Mouse (Mus musculus) stomach, adult 2 months (tissue): ENCODE measurements around the gene Tff3. TPM values are rescaled to one million over a fixed set of nuclear protein-coding genes. Genes with fewer than 3 reads are reported as not detected.

ENCODE experiments used
- polyA plus RNA-seq: library from polyadenylated mRNA; depleted of rRNA; stranded (reverse); fragments of >200 nt; gene quantifications from 2 replicates; pipeline ENCODE4 v1.2.3, GENCODE M21; 2012; rRNA removed

The Tff3 gene
- 5.7 and 6.0 TPM in 2 replicates for polyA plus RNA-seq

DNA sequence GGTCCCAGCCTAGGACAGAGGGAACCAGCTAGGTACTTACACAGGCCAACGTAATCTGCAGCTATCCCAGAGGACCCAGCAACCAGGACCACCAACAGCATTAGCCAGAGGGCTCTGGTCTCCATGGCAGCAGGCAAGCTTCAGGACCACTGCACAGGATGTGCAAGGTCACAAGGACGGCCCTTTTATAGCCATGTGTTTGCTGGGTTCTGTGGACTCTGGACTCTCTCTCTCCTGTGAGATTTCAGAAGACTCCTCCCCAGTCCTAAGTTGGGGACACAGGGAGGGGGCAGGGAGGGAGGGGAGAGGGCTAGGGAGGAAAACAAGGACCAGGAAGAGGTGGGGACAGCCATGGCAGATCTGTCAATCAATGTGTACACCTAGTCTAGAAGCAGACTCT, at the start of gene Tff3:
Gene Tff3, minus strand, starts transcription at position 195 of the 400 bp plus-strand sequence.

DNA sequence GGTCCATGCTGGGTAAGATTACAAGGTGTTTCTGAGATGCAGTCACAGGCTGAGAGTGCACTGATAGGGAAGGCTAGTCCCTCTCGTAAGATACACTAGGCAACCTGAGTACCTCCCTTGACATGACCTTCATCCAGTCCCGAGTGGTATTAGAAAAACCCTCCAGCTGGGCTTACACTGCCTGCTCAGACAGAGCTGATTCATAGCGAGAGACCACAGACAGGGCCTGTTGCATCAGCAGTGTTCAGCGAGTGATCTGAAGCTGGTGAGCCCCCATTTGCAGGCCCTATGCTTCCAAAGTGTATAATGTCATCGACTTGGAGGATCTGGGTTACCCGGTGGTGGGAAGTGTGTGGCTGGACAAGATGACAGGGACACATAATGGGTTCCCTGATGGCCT, 35.7 kb upstream of the Tff3 start, which contains the start of gene Tff1:
Gene Tff1, minus strand, starts transcription at position 151 of the 400 bp plus-strand sequence.

DNA sequence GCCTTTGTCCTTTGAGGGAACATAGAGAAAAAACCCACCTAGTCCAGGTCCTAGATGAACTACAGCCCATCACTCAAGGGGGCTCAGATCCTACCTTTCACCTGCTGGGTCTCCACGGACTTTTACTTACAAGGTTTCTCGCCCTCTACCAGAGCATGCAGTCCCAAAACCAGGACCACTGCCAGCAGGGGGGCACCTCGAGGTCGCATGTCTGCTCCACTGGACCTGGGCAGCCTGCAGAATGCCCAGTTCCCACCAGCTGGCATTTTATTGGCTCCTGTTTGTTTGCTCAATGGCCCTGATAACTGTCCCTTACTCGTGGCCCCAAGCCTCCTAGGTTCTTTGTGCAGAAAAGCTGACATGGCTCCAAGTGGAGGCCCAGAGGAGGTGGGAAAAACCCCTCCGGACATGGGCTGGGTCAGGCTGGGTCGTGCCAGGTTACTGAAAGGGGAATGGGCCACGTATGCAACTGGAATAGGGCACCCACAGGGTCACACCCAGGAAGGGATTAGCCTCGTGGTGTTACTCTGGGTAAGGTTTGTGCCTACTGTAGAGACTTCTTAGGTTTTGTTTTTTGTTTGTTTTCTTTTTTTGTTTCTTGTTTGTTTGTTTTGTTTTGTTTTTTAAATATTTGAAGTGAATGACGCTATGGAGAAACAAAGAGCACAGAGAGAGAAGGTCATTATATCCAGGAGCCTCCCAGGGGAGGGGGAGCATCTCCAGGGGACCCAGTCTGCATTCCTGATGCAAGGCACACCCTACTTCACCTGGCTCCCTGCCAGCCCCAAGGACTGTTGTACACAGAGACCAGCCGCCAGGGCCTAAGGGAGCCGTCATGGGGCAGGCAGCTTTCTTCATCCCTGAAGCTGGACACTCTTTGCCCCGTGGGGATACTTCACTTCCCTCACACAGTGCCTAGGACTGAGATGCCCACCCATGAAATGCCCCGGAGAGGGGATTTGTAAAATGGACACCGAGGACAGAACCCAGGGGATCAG, 14.9 kb upstream of the Tff3 start, which contains the start of gene Tff2:
Gene Tff2, minus strand, starts transcription at position 243 of the 998 bp plus-strand sequence.

Other genes starting within 250 kb of the Tff3 start
- gene Glp1r, start 227.8 kb downstream of the Tff3 start, polyA plus RNA-seq = 1.6 and 2.7 TPM in 2 replicates
- 0.10 TPM in 1 of 2 replicates, not detected in the other for gene Umodl1, start 175.0 kb downstream of the Tff3 start, polyA plus RNA-seq
- gene Abcg1, start 72.0 kb downstream of the Tff3 start, polyA plus RNA-seq = 1.7 and 2.1 TPM in 2 replicates
- 3,160 and 4,790 TPM in 2 replicates for gene Tff2, start 14.6 kb upstream of the Tff3 start, polyA plus RNA-seq
- gene Tff1, start 35.6 kb upstream of the Tff3 start, polyA plus RNA-seq = 16,747 and 18,680 TPM in 2 replicates
- gene Tmprss3, start 69.3 kb upstream of the Tff3 start, polyA plus RNA-seq = 0.13 and 0.24 TPM in 2 replicates
- gene Ubash3a, start 78.2 kb upstream of the Tff3 start, polyA plus RNA-seq = 0.02 and 0.08 TPM in 2 replicates
- 0.05 TPM in 1 of 2 replicates, not detected in the other for gene Rsph1, start 147.7 kb upstream of the Tff3 start, polyA plus RNA-seq
- 43.0 and 44.1 TPM in 2 replicates for gene Slc37a1, start 157.1 kb upstream of the Tff3 start, polyA plus RNA-seq